Mouse (Mus musculus) testis, postnatal 10 days (tissue): ENCODE measurements around the gene Stab1.

Experiments used
- DNase-seq: peaks from one replicate; pipeline ENCODE4 v3.0.0; 2021; ENCODE audit warnings: low spot score

The Stab1 gene

GRCm38 (mm10) chr14:31131272-31131821, 37.1 kb downstream of the Stab1 start:
- DNase-seq, result peak; percentile 53

GRCm38 (mm10) chr14:31130236-31131220, 37.9 kb downstream of the Stab1 start, which contains the start of gene Nt5dc2:
Nt5dc2 (plus strand) TSS chr14:31131053.
- peak; percentile 91 for DNase-seq

GRCm38 (mm10) chr14:31129326-31130235, 38.9 kb downstream of the Stab1 start:
- peak; percentile 41 for DNase-seq

- peak; percentile 98 for DNase-seq
These were observed 39.6 kb downstream of the Stab1 start, which contains the start of gene Smim4 for GRCm38 (mm10) chr14:31128826-31129219. Smim4 (minus strand) TSS chr14:31128956.

- DNase-seq, result peak; percentile 65
These were observed 40.2 kb downstream of the Stab1 start for GRCm38 (mm10) chr14:31128101-31128825.

GRCm38 (mm10) chr14:31126826-31127225, 41.6 kb downstream of the Stab1 start:
- no peak for DNase-seq

- no peak for DNase-seq
These were observed 43.0 kb downstream of the Stab1 start for GRCm38 (mm10) chr14:31125106-31126075.

GRCm38 (mm10) chr14:31115522-31115921, 52.9 kb downstream of the Stab1 start:
- DNase-seq, result no peak

GRCm38 (mm10) chr14:31114011-31114410, 54.4 kb downstream of the Stab1 start:
- DNase-seq, result no peak

GRCm38 (mm10) chr14:31112187-31112586, 56.3 kb downstream of the Stab1 start:
- no peak for DNase-seq

- no peak for DNase-seq
These were observed 57.8 kb downstream of the Stab1 start for GRCm38 (mm10) chr14:31110613-31111012.

- DNase-seq, result no peak
These were observed 63.3 kb downstream of the Stab1 start for GRCm38 (mm10) chr14:31105156-31105555.

GRCm38 (mm10) chr14:31089918-31090317, 78.5 kb downstream of the Stab1 start:
- DNase-seq, result no peak
